Mouse (Mus musculus) testis, postnatal 10 days (tissue): ENCODE measurements around the gene Mbnl1.

ENCODE experiments used
- DNase-seq: peaks from one replicate; pipeline ENCODE4 v3.0.0; 2021; ENCODE audit warnings: low spot score

Mbnl1 gene

GRCm38 (mm10) chr3:60569781-60570180 lies 97.2 kb downstream of the Mbnl1 start:
- no peak for DNase-seq

- no peak for DNase-seq
Observed at GRCm38 (mm10) chr3:60570491-60571022, 97.9 kb downstream of the Mbnl1 start.

- DNase-seq = no peak
Observed at GRCm38 (mm10) chr3:60571493-60571892, 98.9 kb downstream of the Mbnl1 start.

DNA sequence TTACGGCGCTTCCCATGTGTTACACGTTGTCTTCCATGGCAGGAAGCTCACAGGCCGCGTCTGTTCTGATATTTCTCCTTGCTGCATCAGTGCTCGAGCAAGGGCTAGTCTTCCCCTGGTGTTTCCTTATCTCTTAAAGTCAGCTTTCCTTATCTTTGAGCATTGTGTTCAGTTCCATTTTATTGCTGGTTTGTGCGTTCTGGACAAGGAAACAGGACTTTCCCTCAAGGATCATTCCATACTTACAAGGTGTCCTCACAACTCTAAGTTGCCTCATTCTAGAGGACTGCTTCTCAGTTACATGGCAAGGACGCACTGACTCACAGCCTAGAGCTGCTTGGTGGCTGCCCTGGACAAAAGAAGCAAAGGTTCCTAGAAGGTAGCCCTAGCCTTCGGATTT lies 101.6 kb downstream of the Mbnl1 start:
- no peak for DNase-seq

DNA sequence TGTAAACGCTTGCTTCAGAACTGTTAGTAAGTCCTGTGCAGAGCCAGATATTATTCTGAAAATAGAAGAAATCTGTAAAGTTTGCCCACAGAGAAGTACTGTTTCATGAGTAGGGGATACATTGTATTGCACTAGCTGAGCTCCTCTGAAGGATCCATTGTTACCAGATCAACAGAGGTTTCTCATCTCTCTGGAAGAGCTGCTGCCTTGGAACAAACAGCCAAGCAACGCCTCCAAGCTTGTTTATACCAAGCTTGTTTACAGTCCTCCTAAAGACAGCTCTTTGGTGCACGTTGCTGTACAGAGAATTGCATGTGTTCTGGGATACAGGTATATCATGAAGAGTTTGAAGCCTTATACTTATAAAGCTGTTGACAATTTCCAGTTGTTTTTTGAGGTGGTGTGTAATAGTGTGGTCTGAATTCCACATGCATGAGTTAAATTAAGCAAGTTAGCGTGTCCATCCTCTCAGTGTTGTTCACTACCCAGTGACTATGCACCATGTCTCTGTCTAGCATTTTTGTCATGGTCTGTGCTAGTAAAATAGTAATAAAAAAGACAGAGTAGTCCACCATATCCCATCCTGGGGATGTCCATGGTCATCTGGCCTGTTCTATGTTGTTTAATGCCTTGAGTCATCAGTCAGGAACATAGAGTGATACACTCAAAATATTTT lies 102.4 kb downstream of the Mbnl1 start:
- DNase-seq = no peak

DNA sequence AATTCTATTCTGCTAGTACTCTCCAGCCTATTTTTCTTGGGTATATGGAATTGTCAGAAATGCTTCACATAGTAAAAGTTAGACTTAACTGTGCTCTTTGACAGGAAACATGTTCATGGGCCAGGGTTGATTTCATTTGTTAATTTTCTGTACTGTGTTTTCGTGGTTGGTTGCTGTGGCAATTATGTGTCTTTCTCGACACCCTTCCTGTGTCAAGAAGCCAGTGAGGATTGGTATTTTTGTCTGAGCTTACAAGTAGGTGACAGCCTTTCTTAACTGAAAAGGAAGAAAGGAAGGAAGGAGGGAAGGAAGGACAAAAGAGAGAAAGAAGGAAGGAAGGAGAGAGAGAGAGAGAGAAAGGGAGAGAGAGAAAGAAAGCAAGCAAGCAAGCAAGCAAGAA lies 103.3 kb downstream of the Mbnl1 start:
- no peak for DNase-seq

DNA sequence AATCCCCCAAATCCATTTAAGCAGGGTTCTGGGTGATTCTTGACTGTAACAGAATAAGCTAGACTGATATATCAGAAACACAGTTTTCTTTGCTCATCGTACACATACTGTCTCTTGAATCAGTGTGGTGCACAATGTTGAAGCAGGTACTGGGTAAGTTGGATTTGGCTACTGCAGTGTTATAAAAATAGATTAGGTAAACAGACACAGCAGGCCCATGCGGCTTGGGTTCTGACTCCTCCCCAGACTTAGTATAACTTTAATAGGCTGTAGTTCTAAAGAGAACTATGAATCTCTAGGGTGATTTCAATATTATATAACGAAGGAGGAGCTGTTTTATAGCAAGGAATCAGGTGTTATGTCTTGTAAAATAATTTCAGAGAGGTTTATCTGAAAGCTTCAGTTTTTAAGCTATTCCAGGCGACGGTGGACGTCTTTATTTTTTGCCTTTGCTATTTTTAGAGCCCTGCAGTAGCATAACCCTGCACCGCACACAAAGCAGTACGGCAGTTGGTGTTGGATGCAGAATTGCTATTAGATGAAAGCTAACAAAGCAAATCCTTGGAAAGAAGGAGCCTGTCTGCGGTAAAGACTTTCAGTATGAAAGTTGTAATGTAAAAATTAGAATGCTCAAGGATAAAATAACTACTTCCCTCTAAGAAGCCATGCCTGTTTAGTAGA lies 103.9 kb downstream of the Mbnl1 start:
- DNase-seq = no peak

DNA sequence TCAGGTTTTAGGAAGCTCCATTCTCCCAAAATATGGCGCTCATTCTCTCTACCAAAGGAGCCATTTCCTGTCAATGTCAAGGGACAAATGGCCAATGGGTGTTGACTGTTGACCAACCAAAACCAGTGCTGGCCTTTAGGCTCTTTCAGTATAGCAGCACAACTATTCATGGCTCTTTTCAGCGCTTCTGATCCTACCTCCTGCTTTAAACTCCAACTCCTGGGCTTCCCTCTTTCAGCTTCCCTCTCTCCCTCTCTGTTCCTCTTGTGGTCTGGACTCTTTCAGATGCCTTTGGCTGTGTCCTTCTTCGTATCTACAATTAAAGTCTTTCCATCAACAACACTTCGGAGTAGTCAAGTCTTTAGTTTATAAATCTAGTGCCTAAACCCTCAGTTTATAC lies 107.2 kb downstream of the Mbnl1 start:
- no peak for DNase-seq

- DNase-seq = no peak
Observed at GRCm38 (mm10) chr3:60580699-60581098, 108.1 kb downstream of the Mbnl1 start.

DNA sequence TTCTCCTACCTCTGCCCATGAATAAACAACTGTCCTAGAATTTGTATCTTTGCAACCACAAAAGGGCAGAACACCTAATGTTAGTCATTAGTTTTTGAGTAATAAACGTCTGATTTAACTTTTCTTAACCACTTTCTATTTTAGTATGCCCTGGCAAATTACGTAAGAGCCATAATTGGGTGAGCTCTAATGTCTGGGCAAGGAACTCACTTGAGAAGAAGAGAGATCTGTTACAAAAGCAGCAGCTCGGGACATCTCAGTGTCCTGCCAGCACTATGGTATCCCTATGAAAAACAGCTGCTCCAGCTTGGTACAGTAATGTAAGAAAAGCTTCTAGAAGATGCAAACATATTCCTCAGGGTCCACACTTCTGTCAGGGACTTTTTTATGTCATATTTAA lies 109.5 kb downstream of the Mbnl1 start:
- no peak for DNase-seq

- no peak for DNase-seq
Observed at GRCm38 (mm10) chr3:60582620-60583019, 110.0 kb downstream of the Mbnl1 start.

DNA sequence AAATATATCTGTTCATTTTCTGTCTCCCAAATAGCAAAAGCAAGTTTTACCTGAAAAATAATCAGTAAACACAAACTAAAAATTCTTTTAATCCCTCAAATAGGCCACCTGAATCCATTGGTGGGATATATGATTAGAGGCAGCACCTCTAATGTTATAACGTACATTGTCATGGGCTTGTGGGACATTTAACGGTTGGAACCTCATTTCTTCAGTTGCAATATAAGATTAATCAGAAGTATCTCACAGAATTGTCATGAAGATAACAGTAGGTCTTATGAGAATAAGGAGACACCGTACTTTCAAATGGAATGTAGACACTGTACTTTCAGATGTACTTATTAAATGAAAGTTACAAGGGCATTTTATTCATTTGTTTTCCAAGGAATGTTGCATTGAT lies 112.1 kb downstream of the Mbnl1 start:
- no peak for DNase-seq

DNA sequence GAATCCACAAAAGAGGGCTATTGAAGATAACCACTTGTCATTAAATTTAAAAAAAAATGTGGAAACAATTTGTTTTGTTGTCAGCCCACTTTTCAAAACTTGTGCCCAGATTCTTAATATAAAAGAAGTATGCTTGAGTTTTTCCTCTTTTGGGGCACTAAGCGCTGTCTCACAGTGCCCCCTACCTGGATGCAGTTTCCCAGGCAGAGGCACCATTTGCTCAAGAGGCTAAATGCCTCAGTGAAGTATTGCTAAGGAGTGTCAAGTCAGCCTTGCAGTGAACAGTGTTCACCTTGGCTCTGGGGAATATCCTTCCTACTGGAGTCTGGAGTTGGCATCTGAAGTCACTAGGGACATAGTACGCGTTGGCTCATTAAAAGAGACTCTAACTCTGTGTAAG lies 113.4 kb downstream of the Mbnl1 start:
- no peak for DNase-seq

DNA sequence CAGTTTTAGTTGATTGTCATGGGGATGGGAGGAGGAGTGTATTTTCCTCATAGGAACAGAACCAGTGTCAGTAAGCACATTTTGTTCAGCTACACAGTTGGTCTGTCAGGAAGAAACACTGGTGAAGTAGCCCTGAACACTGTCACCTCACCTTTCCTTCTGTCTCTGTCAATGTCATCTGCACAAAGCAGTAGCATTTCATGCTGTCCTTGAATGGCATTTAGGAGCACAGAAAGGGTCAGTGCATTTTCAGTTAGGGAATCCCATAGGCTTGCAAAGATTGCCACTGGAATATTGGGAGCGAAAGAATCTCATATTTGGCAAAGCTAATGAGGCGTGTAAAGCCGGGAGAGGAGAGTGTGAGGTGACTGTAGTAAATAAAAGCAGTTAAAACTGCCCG lies 114.5 kb downstream of the Mbnl1 start:
- no peak for DNase-seq

DNA sequence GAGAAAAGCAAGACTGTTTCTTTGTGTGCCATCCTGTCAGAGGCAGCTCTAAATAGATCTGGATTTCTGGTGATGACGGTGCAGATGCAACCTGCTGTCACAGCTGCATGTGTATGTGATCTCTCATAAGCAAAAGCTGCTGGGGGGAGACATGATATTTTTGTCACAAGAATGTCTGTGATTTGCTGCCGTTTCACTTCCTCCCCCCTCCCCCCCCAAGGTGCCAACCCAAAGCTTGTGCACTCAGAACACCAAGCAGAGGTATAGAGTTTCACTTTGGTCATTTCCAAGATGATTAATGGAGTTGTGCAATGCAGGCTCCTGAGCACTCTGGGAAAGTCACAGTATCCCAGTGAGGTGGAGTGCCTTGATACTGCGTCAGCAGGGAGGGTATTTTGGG lies 116.7 kb downstream of the Mbnl1 start:
- no peak for DNase-seq

GRCm38 (mm10) chr3:60595606-60596005 lies 123.0 kb downstream of the Mbnl1 start:
- DNase-seq = no peak

- no peak for DNase-seq
Observed at GRCm38 (mm10) chr3:60596985-60597384, 124.4 kb downstream of the Mbnl1 start.

DNA sequence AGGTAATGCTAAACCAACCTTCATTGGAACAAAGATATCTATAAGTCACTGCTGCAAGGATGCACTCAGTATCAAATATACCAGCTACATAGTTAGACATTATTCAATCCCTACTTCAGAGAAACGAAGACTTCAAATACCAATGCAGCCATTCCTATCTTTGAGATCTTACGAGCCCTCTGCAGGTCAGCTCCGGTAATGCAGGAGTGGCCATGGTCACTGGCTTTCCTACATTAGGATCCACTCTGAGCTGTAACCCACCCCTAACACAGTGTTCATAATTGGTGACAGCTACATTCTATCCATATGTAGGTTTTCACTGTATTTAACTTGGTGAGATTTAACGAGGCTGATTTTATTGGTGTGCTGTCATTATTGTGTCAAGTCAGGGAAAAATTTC lies 129.1 kb downstream of the Mbnl1 start:
- DNase-seq = peak; percentile 82

- no peak for DNase-seq
Observed at GRCm38 (mm10) chr3:60602923-60603549, 130.4 kb downstream of the Mbnl1 start.

GRCm38 (mm10) chr3:60603637-60604036 lies 131.0 kb downstream of the Mbnl1 start:
- DNase-seq = no peak

DNA sequence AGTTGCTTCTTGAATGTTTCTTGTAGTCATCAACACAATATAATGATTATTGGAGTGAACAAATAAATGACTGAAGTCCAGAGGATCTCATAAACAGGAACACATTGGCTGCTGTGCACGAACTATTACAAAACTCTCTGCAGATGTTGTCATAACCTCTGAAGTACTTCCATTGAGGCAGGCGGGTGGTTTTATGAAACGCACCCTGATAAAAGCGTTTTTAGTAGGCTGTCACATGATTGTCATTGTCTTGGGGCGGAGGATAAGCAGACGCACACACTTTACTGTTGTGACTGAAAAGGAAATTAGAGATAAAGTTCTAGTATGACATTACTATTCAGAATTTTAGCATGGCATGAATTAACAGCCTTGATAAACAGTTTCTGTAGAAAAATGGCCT lies 131.6 kb downstream of the Mbnl1 start:
- no peak for DNase-seq

GRCm38 (mm10) chr3:60608952-60609403 lies 136.3 kb downstream of the Mbnl1 start:
- no peak for DNase-seq

- peak; percentile 66 for DNase-seq
Observed at GRCm38 (mm10) chr3:60611839-60612238, 139.2 kb downstream of the Mbnl1 start.
